Mouse (Mus musculus): ENCODE measurements around the gene Odf2. TPM values are rescaled to one million over a fixed set of nuclear protein-coding genes. Genes with fewer than 3 reads are reported as not detected.

Gene Odf2
- total and polyA plus RNA-seq, 3 experiments: 49.3 to 82.8 TPM; not detected in 1

DNA sequence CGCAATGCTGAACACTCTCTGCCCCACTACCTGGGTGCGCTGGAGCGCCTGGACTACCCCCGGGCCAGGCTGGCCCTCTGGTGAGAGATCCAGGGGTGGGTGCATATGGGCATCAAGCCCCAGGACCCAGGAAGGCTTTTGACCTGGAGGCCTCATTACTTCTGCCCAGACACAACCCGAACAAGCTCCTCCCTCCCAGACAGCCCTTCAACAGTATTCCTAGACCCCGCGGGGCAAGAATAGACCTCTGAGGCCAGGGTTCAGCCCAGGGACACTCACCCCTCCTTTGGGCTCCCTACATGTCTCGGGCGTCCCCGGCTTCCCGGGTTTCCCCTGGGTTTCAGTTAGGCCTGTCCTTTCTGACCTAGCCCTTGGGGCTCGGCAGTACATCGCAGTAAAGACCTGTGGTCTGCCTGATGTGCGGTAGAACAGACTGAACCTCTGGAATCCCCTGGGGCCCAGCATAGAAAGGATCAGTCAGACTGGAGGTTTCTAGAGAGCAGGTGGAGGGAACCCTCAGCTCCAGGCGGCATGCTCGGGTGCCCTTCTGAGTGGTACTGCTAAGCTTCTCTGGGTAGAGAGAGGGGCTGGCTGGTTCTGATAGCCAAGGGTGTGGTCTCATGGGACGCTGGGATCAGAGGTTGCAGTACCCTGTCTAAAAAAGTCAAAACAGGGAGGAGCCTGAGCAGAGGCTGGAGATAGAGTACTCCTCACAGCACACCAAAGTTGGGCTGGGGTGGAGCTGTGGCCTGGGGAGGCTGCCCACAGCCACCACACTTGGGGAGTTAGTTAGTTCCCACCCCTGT, 19.2 kb upstream of the Odf2 start (continued):
- TF ChIP-seq TCF12 (IDR thresholded peaks at IDR 0.05; ENCODE audit: low read depth, low read length): peak; percentile 42
- TF ChIP-seq POLR2AphosphoS2 (IDR thresholded peaks at IDR 0.05; ENCODE audit: low read length): no peak
- no peak for TF ChIP-seq CHD2 (IDR thresholded peaks at IDR 0.05; ENCODE audit: low read length)
- no peak for TF ChIP-seq ZMIZ1 (IDR thresholded peaks at IDR 0.05; ENCODE audit: low read depth, low read length)
- no peak for TF ChIP-seq MAFK (IDR thresholded peaks at IDR 0.05; ENCODE audit: borderline replicate concordance, low read depth, low read length)
- TF ChIP-seq NRF1 (IDR thresholded peaks at IDR 0.05; ENCODE audit: insufficient read depth, low read depth, low read length, poor library complexity, severe bottlenecking): no peak; the same call in 1 of the 2 replicates
- no peak for TF ChIP-seq BHLHE40 (IDR thresholded peaks at IDR 0.05; ENCODE audit: borderline replicate concordance, low read depth, low read length)
- TF ChIP-seq MXI1 (IDR thresholded peaks at IDR 0.05; ENCODE audit: low read depth, low read length): peak; percentile 32
- TF ChIP-seq CHD1 (IDR thresholded peaks at IDR 0.05; ENCODE audit: low read depth, low read length): no peak
- no peak for TF ChIP-seq MYB (IDR thresholded peaks at IDR 0.05; ENCODE audit: low read depth, low read length)
- TF ChIP-seq POLR2AphosphoS5 (IDR thresholded peaks at IDR 0.05; ENCODE audit: borderline replicate concordance, low read depth, low read length): no peak
- TF ChIP-seq KAT2A (conservative IDR thresholded peaks at IDR 0.05; ENCODE audit: low read depth, low read length): no peak

DNA sequence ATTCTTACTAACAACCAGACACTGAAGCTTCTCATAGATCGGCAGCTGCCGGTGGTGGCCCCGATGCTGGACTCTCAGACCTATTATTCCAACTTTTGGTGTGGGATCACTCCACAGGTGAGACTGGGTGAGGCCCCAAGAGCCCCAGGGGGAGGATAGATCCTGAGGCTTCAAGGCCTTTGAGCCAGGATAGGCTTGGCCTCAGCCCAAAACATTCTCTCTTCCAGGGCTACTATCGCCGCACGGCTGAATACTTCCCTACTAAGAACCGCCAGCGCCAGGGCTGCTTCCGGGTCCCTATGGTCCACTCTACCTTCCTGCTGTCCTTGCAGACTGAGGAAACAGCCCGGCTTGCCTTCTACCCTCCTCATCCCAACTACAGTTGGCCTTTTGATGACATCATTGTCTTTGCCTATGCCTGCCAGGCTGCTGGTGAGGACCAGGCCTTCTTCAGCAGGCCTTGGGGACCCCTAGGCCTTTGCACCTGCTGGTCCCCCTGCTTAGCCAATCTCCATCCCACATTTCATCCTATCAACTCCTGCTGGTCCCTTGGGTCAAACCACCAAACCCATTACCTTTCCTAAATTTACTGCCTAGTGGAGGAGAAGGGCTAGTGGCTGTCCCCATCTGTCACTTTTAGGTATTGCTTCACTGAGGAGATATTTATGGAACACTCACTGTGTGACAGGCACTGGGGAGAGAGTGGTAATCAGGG, 16.3 kb upstream of the Odf2 start:
- H3K9ac ChIP-seq (ENCODE audit: control insufficient read depth, low read depth, low read length, poor library complexity, severe bottlenecking): no peak overlapping the region
- no peak for TF ChIP-seq JUND (IDR thresholded peaks at IDR 0.05; ENCODE audit: low read depth, low read length)
- TF ChIP-seq MAZ (IDR thresholded peaks at IDR 0.05; ENCODE audit: low read depth, low read length): no peak
- TF ChIP-seq MXI1 (IDR thresholded peaks at IDR 0.05; ENCODE audit: low read depth, low read length): no peak
- TF ChIP-seq ZMIZ1 (IDR thresholded peaks at IDR 0.05; ENCODE audit: low read depth, low read length): no peak
- TF ChIP-seq ELF1 (IDR thresholded peaks at IDR 0.05; ENCODE audit: low read depth, low read length): no peak
- no peak for TF ChIP-seq GABPA (IDR thresholded peaks at IDR 0.05; ENCODE audit: low read depth, low read length)
- TF ChIP-seq ZKSCAN1 (IDR thresholded peaks at IDR 0.05; ENCODE audit: low read depth, low read length): no peak
- no peak for TF ChIP-seq GATA1 (IDR thresholded peaks at IDR 0.05; ENCODE audit: low read depth, low read length)
- TF ChIP-seq SIN3A (IDR thresholded peaks at IDR 0.05; ENCODE audit: low read length): no peak
- TF ChIP-seq BHLHE40 (IDR thresholded peaks at IDR 0.05; ENCODE audit: borderline replicate concordance, low read depth, low read length): no peak
- no peak for DNase-seq (ENCODE audit: low read depth, low spot score)
- H3K79me2 ChIP-seq (ENCODE audit: control insufficient read depth, insufficient read depth, low read length, poor library complexity): no peaks in the 10 kb centered on the region; the same call in 1 of the 2 replicates
- no peaks in the 10 kb centered on the region for H3K9me3 ChIP-seq (replicated peaks; ENCODE audit: insufficient read depth, low read length)
- no peak overlapping the region for H3K4me3 ChIP-seq (ENCODE audit: control insufficient read depth in 1 of 2, insufficient read depth in 1 of 2, low read depth in 2 of 2, low read length in 2 of 2)
- H3K4me1 ChIP-seq (ENCODE audit: control insufficient read depth in 1 of 2, insufficient read depth in 2 of 2, low read length in 2 of 2): peaks cover 0 to 5% of the 10 kb centered on the region in 2 experiments; a peak in 1 of 4 replicates
- H3K27me3 ChIP-seq (ENCODE audit: control insufficient read depth in 1 of 2, insufficient read depth in 2 of 2, low read length in 2 of 2): no peaks in the 10 kb centered on the region
- no peak overlapping the region for H3K27ac ChIP-seq (ENCODE audit: control insufficient read depth, low read depth, low read length)
- H3K36me3 ChIP-seq (ENCODE audit: control insufficient read depth in 1 of 2, insufficient read depth in 2 of 2, low read length in 2 of 2): no peaks in the 10 kb centered on the region
